Mouse (Mus musculus) stomach, postnatal 0 days (tissue): ENCODE measurements around the gene Bptf.
A peak's percentile ranks its signal among the peaks of the same experiment; 100 is the strongest.

Experiments used
- CTCF ChIP-seq: IDR thresholded peaks from 2 replicates; pipeline ENCODE4 v1.5.1; 2016; ENCODE audit warnings: antibody characterized with exemption, low read depth, mild to moderate bottlenecking, moderate library complexity
- EP300 ChIP-seq: optimal IDR thresholded peaks from 2 replicates; pipeline ENCODE3; 2016; ENCODE audit warnings: antibody characterized with exemption

DNA sequence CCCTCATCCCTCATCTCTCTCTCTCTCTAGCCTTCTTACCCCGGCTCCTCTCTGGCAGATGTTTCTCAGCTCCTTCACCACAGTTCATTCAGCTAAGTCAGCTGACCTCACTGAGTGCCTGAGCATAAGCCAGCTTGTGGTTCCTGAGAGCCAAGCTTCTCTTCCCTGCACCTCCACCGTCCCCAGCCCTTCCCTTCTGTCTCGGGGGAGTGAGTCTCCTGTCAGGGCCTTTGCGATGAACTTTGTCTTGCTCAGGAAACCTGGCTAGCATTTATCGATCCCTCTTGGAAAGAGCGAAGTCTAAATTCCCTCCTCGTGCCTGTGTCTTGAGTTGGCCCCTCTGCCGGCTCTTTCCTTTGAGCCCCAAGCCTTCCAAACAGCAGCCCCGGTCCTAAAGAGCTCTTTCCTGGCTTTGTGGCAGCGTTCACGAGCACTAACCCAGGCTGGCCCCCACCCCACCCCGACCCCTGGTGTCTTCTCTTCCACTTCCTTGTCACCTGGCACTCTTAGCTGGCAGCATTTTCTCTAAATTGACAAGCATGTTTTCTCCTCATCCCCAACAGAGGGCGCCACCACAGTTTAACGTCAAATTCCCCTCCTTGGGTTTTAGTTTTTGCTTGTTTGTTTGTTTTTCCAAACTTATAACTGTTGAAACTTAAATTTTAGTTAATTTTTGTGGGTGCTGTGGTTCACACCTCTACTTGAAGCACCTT lies 117.2 kb downstream of the Bptf start:
- TF ChIP-seq CTCF (peak; percentile 62), EP300 (no peak)
